Mouse (Mus musculus) bone marrow, adult 2 months (tissue): ENCODE data around the gene Cab39l.

Source experiments
- CTCF ChIP-seq: fragments of 200-500 bp; IDR thresholded peaks from 2 replicates; pipeline ENCODE4 v1.5.1; 2011; ENCODE audit warnings: low read length, control low read depth; ENCODE audit not compliant: control insufficient read depth, insufficient read depth
- POLR2A ChIP-seq: fragments of 200-500 bp; IDR thresholded peaks from 2 replicates; pipeline ENCODE4 v1.6.1; 2011; ENCODE audit warnings: low read depth, mild to moderate bottlenecking, control low read depth, low read length, borderline replicate concordance; ENCODE audit not compliant: control insufficient read depth

- no peak for TF ChIP-seq POLR2A
- TF ChIP-seq CTCF = peak; percentile 52
Observed at GRCm38 (mm10) chr14:59612920-59613625, 172.3 kb downstream of the Cab39l start.
